Mouse (Mus musculus) neural tube, embryonic 11.5 days (tissue): Measurements from ENCODE around the gene Atoh8. TPM values are rescaled to one million over a fixed set of nuclear protein-coding genes. Genes with fewer than 3 reads are reported as not detected.

ENCODE experiments used
- ATAC-seq: fragments of 200-750 bp; cut with Nextera tagmentation; 2 replicates; pipeline ENCODE4 v1.8.0; 2017; ENCODE audit warnings: moderate number of reproducible peaks, mild to moderate bottlenecking, moderate TSS enrichment, moderate library complexity; ENCODE audit not compliant: insufficient read depth, low FRiP score, low TSS enrichment
- DNase-seq: peaks from one replicate; pipeline ENCODE4 v3.0.0-alpha.2; 2015; ENCODE audit warnings: low spot score
- H3K27ac ChIP-seq: fragments of 300-500 bp; sonication (generic); 2 replicates; pipeline ENCODE4 v1.5.1; 2014; ENCODE audit warnings: low read depth, mild to moderate bottlenecking, low read length
- H3K27me3 ChIP-seq: fragments of 300-500 bp; sonication (generic); 2 replicates; pipeline ENCODE4 v1.6.1; 2014; ENCODE audit warnings: mild to moderate bottlenecking, low read length, mixed read lengths; ENCODE audit not compliant: control insufficient read depth, insufficient read depth
- H3K36me3 ChIP-seq: fragments of 300-500 bp; sonication (generic); 2 replicates; pipeline ENCODE4 v1.6.1; 2014; ENCODE audit warnings: mild to moderate bottlenecking, low read length, moderate library complexity, mixed read lengths; ENCODE audit not compliant: control insufficient read depth, insufficient read depth
- H3K4me1 ChIP-seq: fragments of 300-500 bp; sonication (generic); 2 replicates; pipeline ENCODE4 v1.6.1; 2014; ENCODE audit warnings: low read length, mixed read lengths; ENCODE audit not compliant: control insufficient read depth, insufficient read depth
- H3K4me2 ChIP-seq: fragments of 300-500 bp; sonication (generic); 2 replicates; pipeline ENCODE4 v1.6.1; 2014; ENCODE audit warnings: low read depth, mild to moderate bottlenecking, moderate library complexity
- H3K4me3 ChIP-seq: fragments of 300-500 bp; sonication (generic); 2 replicates; pipeline ENCODE4 v1.5.1; 2014; ENCODE audit warnings: low read depth, low read length
- H3K9ac ChIP-seq: fragments of 300-500 bp; sonication (generic); 2 replicates; pipeline ENCODE4 v1.6.1; 2014; ENCODE audit warnings: mild to moderate bottlenecking, low read length
- H3K9me3 ChIP-seq: fragments of 300-500 bp; sonication (generic); 2 replicates; pipeline ENCODE4 v1.6.1; 2016; ENCODE audit warnings: low read length; ENCODE audit not compliant: control insufficient read depth
- WGBS: fragments of 180-500 bp; shearing (Covaris S2); extraction: QIAGEN DNeasy Blood & Tissue Kit; methylation state at CpG from one replicate; pipeline ENCODE4 v1.1.7; 2014; 5-methylcytosine and 5-hydroxymethylcytosine counted together
- polyA plus RNA-seq: library from polyadenylated mRNA; unstranded; fragments of >200 nt; fragmentation: Nextera tagmentation; extraction: Ambion mirVana; gene quantifications from 2 replicates; pipeline ENCODE4 v1.2.1, GENCODE M21; 2014

The Atoh8 gene
- polyA plus RNA-seq, 1 experiment from 2014 or later, result 8.5 TPM

- H3K27me3 ChIP-seq, result no peaks in the 10 kb centered on the region
- no peaks in the 10 kb centered on the region for H3K4me1 ChIP-seq
- no peak overlapping the region for H3K4me2 ChIP-seq
- 0 out of 2 replicates have a peak, but pooled peaks have one; percentile 16 for ATAC-seq
- H3K9ac ChIP-seq, result no peak overlapping the region
- H3K9me3 ChIP-seq, result no peaks in the 10 kb centered on the region
- 76% methylated on average over 12 of the region's 12 CpGs for WGBS
- no peak for DNase-seq
- no peak overlapping the region for H3K4me3 ChIP-seq
- H3K36me3 ChIP-seq, result no peaks in the 10 kb centered on the region
- no peak overlapping the region for H3K27ac ChIP-seq
Observed at GRCm38 (mm10) chr6:72261683-72262320, 26.4 kb upstream of the Atoh8 start.

GRCm38 (mm10) chr6:72260981-72261682, 25.8 kb upstream of the Atoh8 start:
- WGBS, result 35% methylated on average over 19 of the region's 19 CpGs
- Histone ChIP-seq H3K27ac (no peak overlapping the region), H3K9ac (no peak overlapping the region), H3K4me2 (no peak overlapping the region), H3K9me3 (no peaks in the 10 kb centered on the region), H3K36me3 (no peaks in the 10 kb centered on the region), H3K27me3 (no peaks in the 10 kb centered on the region), H3K4me1 (no peaks in the 10 kb centered on the region), H3K4me3 (no peak overlapping the region)
- peak; percentile 91 for DNase-seq
- peak; percentile 88 for ATAC-seq

GRCm38 (mm10) chr6:72259474-72259873, 24.1 kb upstream of the Atoh8 start:
- 74% methylated on average over 7 of the region's 7 CpGs for WGBS
- H3K9ac ChIP-seq, result no peak overlapping the region
- H3K36me3 ChIP-seq, result no peaks in the 10 kb centered on the region

GRCm38 (mm10) chr6:72255294-72255693, 19.9 kb upstream of the Atoh8 start:
- no peaks in the 10 kb centered on the region for H3K36me3 ChIP-seq
- no peaks in the 10 kb centered on the region for H3K9me3 ChIP-seq
- 58% methylated on average over 6 of the region's 6 CpGs for WGBS
- H3K27me3 ChIP-seq, result no peaks in the 10 kb centered on the region
- H3K4me2 ChIP-seq, result no peak overlapping the region
- no peak overlapping the region for H3K9ac ChIP-seq
- H3K4me3 ChIP-seq, result no peak overlapping the region
- H3K4me1 ChIP-seq, result peaks cover 4% of the 10 kb centered on the region; the same call in 1 of the 2 replicates
- no peak for ATAC-seq
- DNase-seq, result no peak
- no peak overlapping the region for H3K27ac ChIP-seq

More at GRCm38 (mm10) chr6:72259474-72259873, 24.1 kb upstream of the Atoh8 start:
- peaks cover 3% of the 10 kb centered on the region; the same call in 1 of the 2 replicates for H3K4me1 ChIP-seq
- no peaks in the 10 kb centered on the region for H3K27me3 ChIP-seq
- ATAC-seq (no peak), DNase-seq (no peak)
- no peak overlapping the region for H3K4me3 ChIP-seq
- no peaks in the 10 kb centered on the region for H3K9me3 ChIP-seq
- H3K4me2 ChIP-seq, result no peak overlapping the region
- no peak overlapping the region for H3K27ac ChIP-seq

GRCm38 (mm10) chr6:72254588-72255075, 19.3 kb upstream of the Atoh8 start:
- no peak for ATAC-seq

GRCm38 (mm10) chr6:72253911-72254587, 18.7 kb upstream of the Atoh8 start:
- Histone ChIP-seq H3K36me3 (no peaks in the 10 kb centered on the region), H3K27ac (no peak overlapping the region), H3K4me3 (no peak overlapping the region), H3K9ac (no peak overlapping the region), H3K9me3 (no peaks in the 10 kb centered on the region), H3K4me1 (peaks cover 4% of the 10 kb centered on the region; the same call in 1 of the 2 replicates), H3K4me2 (no peak overlapping the region), H3K27me3 (no peaks in the 10 kb centered on the region)
- no peak for DNase-seq
- no peak for ATAC-seq
- 85% methylated on average over 4 of the region's 4 CpGs for WGBS

More at GRCm38 (mm10) chr6:72254588-72255075, 19.3 kb upstream of the Atoh8 start:
- 57% methylated on average over 10 of the region's 10 CpGs for WGBS
- Histone ChIP-seq H3K9me3 (no peaks in the 10 kb centered on the region), H3K27me3 (no peaks in the 10 kb centered on the region), H3K4me3 (no peak overlapping the region), H3K9ac (no peak overlapping the region), H3K4me2 (no peak overlapping the region), H3K27ac (no peak overlapping the region), H3K4me1 (peaks cover 4% of the 10 kb centered on the region; the same call in 1 of the 2 replicates), H3K36me3 (no peaks in the 10 kb centered on the region)
- no peak for DNase-seq

GRCm38 (mm10) chr6:72253168-72253567, 17.8 kb upstream of the Atoh8 start:
- DNase-seq, result no peak
- 78% methylated on average over 4 of the region's 4 CpGs for WGBS
- no peaks in the 10 kb centered on the region for H3K9me3 ChIP-seq

GRCm38 (mm10) chr6:72252433-72252832, 17.1 kb upstream of the Atoh8 start:
- no peak for DNase-seq
- Histone ChIP-seq H3K9me3 (no peaks in the 10 kb centered on the region), H3K9ac (no peak overlapping the region), H3K4me2 (no peak overlapping the region), H3K36me3 (no peaks in the 10 kb centered on the region), H3K4me3 (no peak overlapping the region), H3K27ac (no peak overlapping the region), H3K27me3 (no peaks in the 10 kb centered on the region), H3K4me1 (peaks cover 4% of the 10 kb centered on the region; the same call in 1 of the 2 replicates)
- ATAC-seq, result no peak
- 80% methylated on average over 1 of the region's 1 CpGs for WGBS

More at GRCm38 (mm10) chr6:72253168-72253567, 17.8 kb upstream of the Atoh8 start:
- Histone ChIP-seq H3K4me3 (no peak overlapping the region), H3K27me3 (no peaks in the 10 kb centered on the region), H3K4me2 (no peak overlapping the region), H3K36me3 (no peaks in the 10 kb centered on the region), H3K4me1 (peaks cover 4% of the 10 kb centered on the region; the same call in 1 of the 2 replicates), H3K9ac (no peak overlapping the region), H3K27ac (no peak overlapping the region)
- ATAC-seq, result no peak
